Mouse (Mus musculus): ENCODE data around the gene Zdhhc14. TPM values are rescaled to one million over a fixed set of nuclear protein-coding genes. Genes with fewer than 3 reads are reported as not detected.

Gene Zdhhc14
- polyA plus RNA-seq, 1 experiment from 2014 or later = 10.1 TPM

- H3K9ac ChIP-seq = no peak overlapping the region
- ATAC-seq (replicated peaks) = no peak
Observed at GRCm38 (mm10) chr17:5490351-5490750, 2.0 kb upstream of the Zdhhc14 start.

GRCm38 (mm10) chr17:5491031-5491800 lies 1.1 kb upstream of the Zdhhc14 start:
- 0% methylated on average over 29 of the region's 29 CpGs for WGBS
- H3K9me3 ChIP-seq = no peaks in the 10 kb centered on the region
- H3K36me3 ChIP-seq (replicated peaks) = no peaks in the 10 kb centered on the region
- peaks cover 32% of the 10 kb centered on the region for H3K4me1 ChIP-seq
- H3K4me3 ChIP-seq = peak overlapping the region; percentile 56
- no peaks in the 10 kb centered on the region for H3K27me3 ChIP-seq (replicated peaks)
- peak; percentile 94 for ATAC-seq (replicated peaks)
- peak overlapping the region; percentile 98 for H3K27ac ChIP-seq
- peak overlapping the region; percentile 96 for H3K4me2 ChIP-seq
- H3K9ac ChIP-seq = peak overlapping the region; percentile 64

More at GRCm38 (mm10) chr17:5490351-5490750, 2.0 kb upstream of the Zdhhc14 start:
- H3K27me3 ChIP-seq (replicated peaks) = no peaks in the 10 kb centered on the region
- H3K4me1 ChIP-seq = peaks cover 28% of the 10 kb centered on the region
- H3K36me3 ChIP-seq (replicated peaks) = no peaks in the 10 kb centered on the region
- WGBS = 59% methylated on average over 3 of the region's 3 CpGs
- peak overlapping the region; percentile 98; the same call in 1 of the 2 replicates for H3K27ac ChIP-seq
- peak overlapping the region; percentile 96 for H3K4me2 ChIP-seq
- H3K9me3 ChIP-seq = no peaks in the 10 kb centered on the region
- H3K4me3 ChIP-seq = peak overlapping the region; percentile 56; the same call in 1 of the 2 replicates

- H3K36me3 ChIP-seq (replicated peaks) = no peaks in the 10 kb centered on the region
- under 1% methylated on average over 48 of the region's 48 CpGs for WGBS
- H3K9ac ChIP-seq = peak overlapping the region; percentile 64
- peak overlapping the region; percentile 96 for H3K4me2 ChIP-seq
- H3K27ac ChIP-seq = peak overlapping the region; percentile 98
- ATAC-seq (replicated peaks) = peak; percentile 67
- H3K4me3 ChIP-seq = peak overlapping the region; percentile 56
- peaks cover 32% of the 10 kb centered on the region for H3K4me1 ChIP-seq
- no peaks in the 10 kb centered on the region for H3K9me3 ChIP-seq
- no peaks in the 10 kb centered on the region for H3K27me3 ChIP-seq (replicated peaks)
Observed at GRCm38 (mm10) chr17:5492746-5493160, 396 bp downstream of the Zdhhc14 start.

- ATAC-seq (replicated peaks) = no peak; the same call in 1 of the 2 replicates
- WGBS = 2% methylated on average over 52 of the region's 53 CpGs
Observed at GRCm38 (mm10) chr17:5493161-5493771, 909 bp downstream of the Zdhhc14 start.

GRCm38 (mm10) chr17:5493809-5494208 lies 1.5 kb downstream of the Zdhhc14 start:
- Histone ChIP-seq H3K9ac (peak overlapping the region; percentile 64), H3K4me1 (peaks cover 32% of the 10 kb centered on the region)

More at GRCm38 (mm10) chr17:5493161-5493771, 909 bp downstream of the Zdhhc14 start:
- peak overlapping the region; percentile 96 for H3K4me2 ChIP-seq
- no peaks in the 10 kb centered on the region for H3K9me3 ChIP-seq
- peak overlapping the region; percentile 56 for H3K4me3 ChIP-seq
- H3K27me3 ChIP-seq (replicated peaks) = no peaks in the 10 kb centered on the region
- peak overlapping the region; percentile 64 for H3K9ac ChIP-seq
- peaks cover 32% of the 10 kb centered on the region for H3K4me1 ChIP-seq
- H3K27ac ChIP-seq = peak overlapping the region; percentile 98
- H3K36me3 ChIP-seq (replicated peaks) = no peaks in the 10 kb centered on the region

GRCm38 (mm10) chr17:5494832-5495231 lies 2.5 kb downstream of the Zdhhc14 start:
- Histone ChIP-seq H3K4me2 (peak overlapping the region; percentile 96), H3K4me3 (peak overlapping the region; percentile 56), H3K9ac (no peak overlapping the region), H3K9me3 (no peaks in the 10 kb centered on the region), H3K27me3 (replicated peaks) (no peaks in the 10 kb centered on the region), H3K36me3 (replicated peaks) (no peaks in the 10 kb centered on the region), H3K4me1 (peaks cover 32% of the 10 kb centered on the region), H3K27ac (no peak overlapping the region)
- no peak for ATAC-seq (replicated peaks)
- 79% methylated on average over 7 of the region's 7 CpGs for WGBS

More at GRCm38 (mm10) chr17:5493809-5494208, 1.5 kb downstream of the Zdhhc14 start:
- no peak for ATAC-seq (replicated peaks)
- Histone ChIP-seq H3K4me3 (peak overlapping the region; percentile 56), H3K36me3 (replicated peaks) (no peaks in the 10 kb centered on the region), H3K4me2 (peak overlapping the region; percentile 96), H3K27me3 (replicated peaks) (no peaks in the 10 kb centered on the region), H3K27ac (no peak overlapping the region), H3K9me3 (no peaks in the 10 kb centered on the region)
- WGBS = 34% methylated on average over 4 of the region's 4 CpGs

GRCm38 (mm10) chr17:5497695-5498094 lies 5.3 kb downstream of the Zdhhc14 start:
- Histone ChIP-seq H3K4me1 (peaks cover 24% of the 10 kb centered on the region), H3K36me3 (replicated peaks) (no peaks in the 10 kb centered on the region), H3K27me3 (replicated peaks) (no peaks in the 10 kb centered on the region), H3K4me3 (no peak overlapping the region), H3K27ac (no peak overlapping the region), H3K9ac (no peak overlapping the region), H3K4me2 (no peak overlapping the region), H3K9me3 (no peaks in the 10 kb centered on the region)
- ATAC-seq (replicated peaks) = no peak
- 82% methylated on average over 8 of the region's 8 CpGs for WGBS

- no peak overlapping the region for H3K9ac ChIP-seq
- 91% methylated on average over 4 of the region's 4 CpGs for WGBS
- H3K36me3 ChIP-seq (replicated peaks) = no peaks in the 10 kb centered on the region
Observed at GRCm38 (mm10) chr17:5498996-5499395, 6.6 kb downstream of the Zdhhc14 start.

GRCm38 (mm10) chr17:5503981-5504760 lies 11.8 kb downstream of the Zdhhc14 start:
- 89% methylated on average over 8 of the region's 8 CpGs for WGBS
- peaks cover 6% of the 10 kb centered on the region; the same call in 1 of the 2 replicates for H3K4me1 ChIP-seq
- ATAC-seq (replicated peaks) = no peak
- H3K4me2 ChIP-seq = no peak overlapping the region
- no peak overlapping the region for H3K9ac ChIP-seq
- H3K27ac ChIP-seq = no peak overlapping the region
- H3K4me3 ChIP-seq = no peak overlapping the region
- no peaks in the 10 kb centered on the region for H3K36me3 ChIP-seq (replicated peaks)
- H3K27me3 ChIP-seq (replicated peaks) = no peaks in the 10 kb centered on the region
- H3K9me3 ChIP-seq = no peaks in the 10 kb centered on the region

More at GRCm38 (mm10) chr17:5498996-5499395, 6.6 kb downstream of the Zdhhc14 start:
- Histone ChIP-seq H3K27ac (no peak overlapping the region), H3K4me2 (no peak overlapping the region), H3K4me3 (no peak overlapping the region), H3K9me3 (no peaks in the 10 kb centered on the region), H3K4me1 (peaks cover 16% of the 10 kb centered on the region), H3K27me3 (replicated peaks) (no peaks in the 10 kb centered on the region)
- no peak for ATAC-seq (replicated peaks)

GRCm38 (mm10) chr17:5504969-5505368 lies 12.6 kb downstream of the Zdhhc14 start:
- no peaks in the 10 kb centered on the region for H3K9me3 ChIP-seq
- no peaks in the 10 kb centered on the region for H3K27me3 ChIP-seq (replicated peaks)
- peaks cover 6% of the 10 kb centered on the region; the same call in 1 of the 2 replicates for H3K4me1 ChIP-seq
- H3K4me2 ChIP-seq = no peak overlapping the region
- H3K27ac ChIP-seq = no peak overlapping the region
- H3K9ac ChIP-seq = no peak overlapping the region
- H3K4me3 ChIP-seq = no peak overlapping the region
- no peak for ATAC-seq (replicated peaks)
- H3K36me3 ChIP-seq (replicated peaks) = no peaks in the 10 kb centered on the region
- WGBS = 87% methylated on average over 4 of the region's 4 CpGs

- H3K4me1 ChIP-seq = peaks cover 6% of the 10 kb centered on the region; the same call in 1 of the 2 replicates
- H3K9ac ChIP-seq = no peak overlapping the region
- ATAC-seq (replicated peaks) = no peak
- H3K27ac ChIP-seq = no peak overlapping the region
- no peak overlapping the region for H3K4me3 ChIP-seq
- H3K27me3 ChIP-seq (replicated peaks) = no peaks in the 10 kb centered on the region
- WGBS = 56% methylated on average over 7 of the region's 7 CpGs
- no peaks in the 10 kb centered on the region for H3K36me3 ChIP-seq (replicated peaks)
- no peak overlapping the region for H3K4me2 ChIP-seq
- no peaks in the 10 kb centered on the region for H3K9me3 ChIP-seq
Observed at GRCm38 (mm10) chr17:5506553-5506952, 14.2 kb downstream of the Zdhhc14 start.

- Histone ChIP-seq H3K27me3 (replicated peaks) (no peaks in the 10 kb centered on the region), H3K4me1 (peaks cover 6% of the 10 kb centered on the region; the same call in 1 of the 2 replicates), H3K4me3 (no peak overlapping the region), H3K36me3 (replicated peaks) (no peaks in the 10 kb centered on the region), H3K9me3 (no peaks in the 10 kb centered on the region), H3K4me2 (no peak overlapping the region), H3K27ac (no peak overlapping the region), H3K9ac (no peak overlapping the region)
- no peak for ATAC-seq (replicated peaks)
- WGBS = 81% methylated on average over 5 of the region's 5 CpGs
Observed at GRCm38 (mm10) chr17:5506988-5507387, 14.6 kb downstream of the Zdhhc14 start.

All from midbrain, embryonic 15.5 days (tissue).